Mouse (Mus musculus) left cerebral cortex, postnatal 25 days (tissue): ENCODE data around the gene Havcr1. TPM values are rescaled to one million over a fixed set of nuclear protein-coding genes. Genes with fewer than 3 reads are reported as not detected.

Source experiments
- DNase-seq, 2 experiments: peaks; one replicate each; pipeline ENCODE4 v3.0.0; 2022; ENCODE audit warnings: low spot score in 2 of 2, mixed read lengths in 1 of 2
- intact Hi-C: fragments of 180-260 bp; cut with DNase I; formaldehyde crosslinking; loops from one replicate; pipeline ENCODE4 v1.15.1; 2025
- total RNA-seq, 2 experiments: library from RNA; stranded (reverse); gene quantifications; 2 replicates each; pipeline ENCODE4 v1.2.3; 2021

Havcr1 gene
- total RNA-seq, 2 experiments from 2014 or later = not detected

- no peak for DNase-seq
- intact Hi-C loops = no loop called here
These were observed 75.6 kb downstream of the Havcr1 start, which contains the start of gene Timd4 for GRCm38 (mm10) chr11:46810511-46810910. Gene Timd4, plus strand, starts transcription at chr11:46810800.

GRCm38 (mm10) chr11:46817692-46818091, 82.8 kb downstream of the Havcr1 start:
- no peak for DNase-seq
- intact Hi-C loops = no loop called here

DNA sequence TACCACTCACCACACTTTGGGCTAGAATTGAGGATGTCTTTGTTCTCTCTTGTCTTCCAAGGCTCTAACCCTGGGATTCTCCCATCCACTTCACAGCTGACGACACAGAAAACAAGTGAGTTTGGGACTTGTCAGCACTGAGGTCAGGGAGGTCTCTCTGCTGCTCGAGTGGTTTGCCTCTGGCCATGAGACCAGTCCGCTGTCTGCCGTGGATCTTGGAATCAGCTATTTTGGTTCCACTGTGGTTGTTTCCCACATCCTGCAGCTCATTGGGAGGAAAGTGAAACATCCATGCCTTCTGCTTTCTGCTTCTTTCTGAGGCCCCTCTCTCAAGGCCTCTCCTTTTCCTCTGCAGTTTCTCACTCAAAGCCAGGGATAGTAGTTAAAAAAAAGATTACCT, 85.0 kb downstream of the Havcr1 start:
- intact Hi-C loops = no loop called here
- DNase-seq = no peak

Other genes starting within 250 kb of the Havcr1 start
- gene Gm12169, start 210.9 kb upstream of the Havcr1 start, total RNA-seq = not detected
- not detected for gene BC053393, start 163.5 kb upstream of the Havcr1 start, total RNA-seq
- gene Dppa1, start 105.8 kb upstream of the Havcr1 start, total RNA-seq = not detected
- not detected for gene Timd2, start 28.0 kb upstream of the Havcr1 start, total RNA-seq
- gene Timd4, start 75.7 kb downstream of the Havcr1 start, total RNA-seq = not detected